Mouse (Mus musculus) neural tube, embryonic 14.5 days (tissue): ENCODE data around the gene Acox2. TPM values are rescaled to one million over a fixed set of nuclear protein-coding genes. Genes with fewer than 3 reads are reported as not detected.

ENCODE experiments used
- ATAC-seq: fragments of 200-750 bp; cut with Nextera tagmentation; 2 replicates; pipeline ENCODE4 v1.8.0; 2017; ENCODE audit warnings: low read depth, mild to moderate bottlenecking, moderate TSS enrichment, moderate library complexity
- H3K27ac ChIP-seq: fragments of 300-500 bp; sonication (generic); 2 replicates; pipeline ENCODE4 v1.5.1; 2014; ENCODE audit warnings: low read depth, mild to moderate bottlenecking, control low read depth, low read length, moderate library complexity, mixed read lengths
- H3K27me3 ChIP-seq: fragments of 300-500 bp; sonication (generic); 2 replicates; pipeline ENCODE4 v1.6.1; 2014; ENCODE audit warnings: low read length; ENCODE audit not compliant: control insufficient read depth, insufficient read depth
- H3K36me3 ChIP-seq: fragments of 300-500 bp; sonication (generic); 2 replicates; pipeline ENCODE4 v1.6.1; 2014; ENCODE audit warnings: low read length, mixed read lengths; ENCODE audit not compliant: control insufficient read depth, insufficient read depth
- H3K4me1 ChIP-seq: fragments of 300-500 bp; sonication (generic); 2 replicates; pipeline ENCODE4 v1.6.1; 2014; ENCODE audit warnings: low read length; ENCODE audit not compliant: control insufficient read depth, insufficient read depth
- H3K4me2 ChIP-seq: fragments of 300-500 bp; sonication (generic); 2 replicates; pipeline ENCODE4 v1.6.1; 2014; ENCODE audit warnings: mild to moderate bottlenecking, low read depth, low read length, control low read depth
- H3K4me3 ChIP-seq: fragments of 300-500 bp; sonication (generic); 2 replicates; pipeline ENCODE4 v1.5.1; 2014; ENCODE audit warnings: low read depth, low read length, control low read depth, mixed read lengths
- H3K9ac ChIP-seq: fragments of 300-500 bp; sonication (generic); replicated peaks from 2 replicates; pipeline ENCODE4 v1.6.1; 2014; ENCODE audit warnings: low read depth, mild to moderate bottlenecking, control low read depth, low read length, mixed read lengths
- H3K9me3 ChIP-seq: fragments of 300-500 bp; sonication (generic); 2 replicates; pipeline ENCODE4 v1.6.1; 2016; ENCODE audit warnings: low read length; ENCODE audit not compliant: control insufficient read depth
- WGBS: fragments of 180-500 bp; shearing (Covaris S2); extraction: QIAGEN DNeasy Blood & Tissue Kit; methylation state at CpG from one replicate; pipeline ENCODE4 v1.1.7; 2014; 5-methylcytosine and 5-hydroxymethylcytosine counted together
- polyA plus RNA-seq: library from polyadenylated mRNA; unstranded; fragments of >200 nt; fragmentation: Nextera tagmentation; extraction: Ambion mirVana; gene quantifications from 2 replicates; pipeline ENCODE4 v1.2.1, GENCODE M21; 2014

Gene Acox2
- polyA plus RNA-seq, 1 experiment from 2014 or later, result not detected

DNA sequence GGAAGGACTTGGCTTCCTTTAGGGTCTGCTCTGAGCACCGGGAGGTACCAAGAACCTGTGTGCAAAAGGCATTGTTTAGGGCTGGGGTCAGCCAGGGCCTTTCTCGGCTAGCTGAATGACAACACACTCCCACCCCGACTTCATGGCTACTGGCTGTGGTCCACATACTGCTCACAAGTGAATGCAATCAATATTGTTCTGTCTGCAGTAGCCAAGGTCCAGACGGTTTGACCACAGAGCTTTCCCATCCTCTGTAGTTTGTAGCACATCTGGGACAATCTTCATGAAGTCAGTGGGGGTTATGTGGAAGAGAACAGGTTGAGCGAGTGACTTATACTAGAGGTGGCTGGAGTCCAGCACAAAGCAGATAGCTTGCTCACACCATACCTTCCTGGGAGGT is 2.3 kb downstream of the Acox2 start:
- 75% methylated on average over 5 of the region's 5 CpGs for WGBS
- H3K9me3 ChIP-seq, result no peaks in the 10 kb centered on the region
- no peak overlapping the region for H3K27ac ChIP-seq
- no peaks in the 10 kb centered on the region for H3K4me1 ChIP-seq
- H3K27me3 ChIP-seq, result no peaks in the 10 kb centered on the region
- no peak overlapping the region for H3K9ac ChIP-seq
- no peaks in the 10 kb centered on the region for H3K36me3 ChIP-seq
- no peak overlapping the region for H3K4me3 ChIP-seq
- no peak overlapping the region for H3K4me2 ChIP-seq
- no peak for ATAC-seq

DNA sequence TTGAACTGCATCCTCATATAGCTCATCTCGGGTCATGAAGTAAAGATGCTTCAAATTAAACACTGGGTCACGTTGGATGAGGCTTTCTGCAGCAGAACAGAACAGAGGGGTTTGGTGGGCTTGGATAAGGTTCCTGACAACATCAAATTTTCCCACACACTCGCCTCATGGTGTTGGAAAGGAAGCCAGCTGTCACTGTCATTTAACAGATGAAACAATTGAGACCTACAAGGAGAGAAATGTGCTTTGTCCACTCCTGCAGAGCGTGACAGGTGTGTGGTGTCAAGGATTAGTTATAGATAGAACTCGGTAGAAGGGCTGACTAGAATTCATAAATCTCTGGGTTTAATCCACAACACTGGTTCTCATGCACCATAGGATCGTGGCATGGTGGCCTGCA is 3.1 kb downstream of the Acox2 start:
- Histone ChIP-seq H3K9ac (no peak overlapping the region), H3K27ac (no peak overlapping the region), H3K4me3 (no peak overlapping the region), H3K4me1 (no peaks in the 10 kb centered on the region), H3K27me3 (no peaks in the 10 kb centered on the region), H3K4me2 (no peak overlapping the region), H3K9me3 (no peaks in the 10 kb centered on the region), H3K36me3 (no peaks in the 10 kb centered on the region)
- ATAC-seq, result no peak
- 71% methylated on average over 6 of the region's 6 CpGs for WGBS

DNA sequence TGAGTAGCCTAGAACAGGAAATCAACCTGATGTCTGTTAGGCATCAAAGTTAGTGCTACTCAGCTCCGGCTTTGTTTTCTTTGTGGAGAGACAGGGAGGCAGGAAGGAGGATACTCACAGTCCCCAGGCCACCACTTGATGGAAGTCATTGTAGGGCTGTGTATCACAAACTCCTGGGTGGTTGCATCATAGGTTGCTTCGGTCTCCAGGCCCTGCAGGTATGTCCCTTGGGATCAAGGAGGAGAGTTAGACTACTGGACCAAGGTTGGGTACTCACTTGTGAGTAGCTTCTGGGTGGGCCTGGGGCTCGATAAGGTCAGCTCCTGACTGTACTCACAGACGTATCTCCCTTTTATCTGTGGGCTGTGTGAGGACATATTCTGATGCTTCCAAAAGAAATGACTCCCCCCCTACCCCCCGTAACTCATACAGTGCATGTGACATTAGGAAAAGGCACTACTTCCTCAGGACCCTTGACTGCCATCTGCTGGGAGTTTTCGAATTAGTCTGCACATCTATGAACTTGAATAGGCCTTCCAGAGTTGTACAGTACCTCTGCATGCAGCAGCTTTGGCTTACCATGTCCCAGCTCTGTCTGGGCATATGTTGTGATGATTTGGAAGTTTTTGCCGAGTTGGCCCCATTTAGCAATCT is 4.0 kb downstream of the Acox2 start:
- ATAC-seq, result peak; percentile 33
- Histone ChIP-seq H3K9me3 (no peaks in the 10 kb centered on the region), H3K36me3 (no peaks in the 10 kb centered on the region), H3K27ac (no peak overlapping the region), H3K4me1 (no peaks in the 10 kb centered on the region), H3K27me3 (no peaks in the 10 kb centered on the region), H3K9ac (no peak overlapping the region), H3K4me2 (no peak overlapping the region), H3K4me3 (no peak overlapping the region)
- WGBS, result 80% methylated on average over 7 of the region's 7 CpGs

DNA sequence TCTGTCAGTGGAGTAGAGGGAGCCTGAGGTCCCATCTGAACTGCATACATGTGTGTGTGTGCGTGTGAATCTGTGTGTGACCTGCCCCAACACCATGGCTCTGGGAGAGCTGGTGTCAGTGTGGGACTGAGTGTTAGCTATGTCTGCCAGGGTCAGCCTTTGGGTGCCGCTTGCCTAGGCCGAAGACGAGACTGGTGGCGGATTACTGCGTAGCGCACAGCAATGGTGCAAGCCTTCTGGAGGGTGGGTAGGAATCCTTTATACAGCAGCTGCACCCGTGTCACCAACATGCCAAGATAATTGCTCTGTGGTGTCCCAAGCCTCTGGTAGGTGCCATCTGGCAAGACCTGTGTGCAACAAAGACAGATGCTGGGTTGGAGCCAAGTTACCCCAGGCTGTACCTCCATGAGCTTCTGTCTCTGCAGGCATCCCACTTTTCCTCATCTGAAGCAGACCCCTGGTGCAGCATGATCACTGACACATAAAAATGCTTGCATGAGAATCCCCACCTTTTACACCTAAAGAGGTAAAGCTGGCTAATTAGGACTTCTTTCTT is 7.7 kb downstream of the Acox2 start:
- Histone ChIP-seq H3K9me3 (no peaks in the 10 kb centered on the region), H3K27me3 (no peaks in the 10 kb centered on the region), H3K9ac (no peak overlapping the region), H3K4me1 (no peaks in the 10 kb centered on the region), H3K27ac (no peak overlapping the region), H3K36me3 (no peaks in the 10 kb centered on the region), H3K4me2 (no peak overlapping the region), H3K4me3 (no peak overlapping the region)
- 90% methylated on average over 8 of the region's 8 CpGs for WGBS
- ATAC-seq, result peak; percentile 25; the same call in 1 of the 2 replicates

DNA sequence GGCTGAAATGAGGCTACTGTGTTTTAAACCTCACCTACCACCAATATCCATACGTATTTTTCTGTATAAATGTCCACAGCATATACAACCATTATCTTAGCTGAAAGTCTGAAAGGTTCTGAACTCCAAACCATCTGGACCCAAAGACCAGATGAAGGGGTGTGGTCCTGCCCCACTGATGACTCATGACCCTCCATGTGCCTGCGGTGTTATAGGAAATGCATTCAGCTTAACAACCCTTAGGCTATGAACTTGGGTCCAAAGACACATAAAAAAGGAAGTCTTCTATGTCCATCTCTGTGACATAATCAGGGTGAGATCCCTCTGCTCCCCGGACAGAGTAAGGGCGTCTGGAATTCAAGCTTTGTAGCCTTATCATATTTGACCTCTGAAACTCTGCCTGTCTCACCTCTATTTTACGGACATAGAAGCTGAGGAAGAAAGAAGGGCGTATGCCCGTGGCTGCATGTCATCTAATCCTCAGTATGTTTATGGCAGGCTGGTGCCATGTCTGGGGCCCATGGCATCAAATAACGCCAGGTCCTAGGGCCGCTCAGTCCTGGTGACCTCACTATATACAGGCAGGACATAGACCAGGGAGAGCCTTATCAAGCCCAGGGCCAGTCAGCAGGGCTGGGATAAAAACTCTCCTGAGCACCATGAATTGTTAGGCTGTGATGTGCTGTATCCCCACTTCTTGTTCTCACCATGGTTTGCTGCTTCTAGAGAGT is 8.8 kb downstream of the Acox2 start:
- WGBS, result 91% methylated on average over 9 of the region's 9 CpGs
- H3K9me3 ChIP-seq, result no peaks in the 10 kb centered on the region

DNA sequence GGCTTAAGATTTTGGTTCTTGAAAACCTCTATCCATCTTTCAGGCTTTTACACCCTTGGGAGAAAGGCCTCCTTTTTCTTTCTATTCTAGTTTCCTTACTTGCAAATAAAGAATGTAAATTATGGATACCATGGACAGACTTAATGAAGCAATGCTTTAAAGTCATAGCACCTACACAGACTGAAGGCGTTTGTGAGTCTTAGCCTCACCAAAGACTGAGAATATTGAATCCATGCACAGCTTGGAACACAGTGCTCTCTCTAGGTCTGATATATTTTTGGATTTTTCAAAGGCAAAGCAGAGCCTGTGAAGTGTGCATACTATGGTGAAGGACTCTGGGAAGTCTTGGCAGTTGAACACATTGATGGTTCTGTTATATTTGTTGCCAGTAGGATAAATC is 9.9 kb downstream of the Acox2 start:
- Histone ChIP-seq H3K36me3 (no peaks in the 10 kb centered on the region), H3K4me1 (no peaks in the 10 kb centered on the region), H3K4me3 (no peak overlapping the region), H3K27me3 (no peaks in the 10 kb centered on the region), H3K9ac (no peak overlapping the region), H3K9me3 (no peaks in the 10 kb centered on the region), H3K4me2 (no peak overlapping the region), H3K27ac (no peak overlapping the region)
- ATAC-seq, result no peak
- 89% methylated on average over 1 of the region's 1 CpGs for WGBS

More for the DNA sequence above, 8.8 kb downstream of the Acox2 start:
- H3K4me1 ChIP-seq, result no peaks in the 10 kb centered on the region
- no peak for ATAC-seq
- no peak overlapping the region for H3K4me3 ChIP-seq
- H3K27ac ChIP-seq, result no peak overlapping the region
- no peaks in the 10 kb centered on the region for H3K27me3 ChIP-seq
- H3K9ac ChIP-seq, result no peak overlapping the region
- no peaks in the 10 kb centered on the region for H3K36me3 ChIP-seq
- H3K4me2 ChIP-seq, result no peak overlapping the region

DNA sequence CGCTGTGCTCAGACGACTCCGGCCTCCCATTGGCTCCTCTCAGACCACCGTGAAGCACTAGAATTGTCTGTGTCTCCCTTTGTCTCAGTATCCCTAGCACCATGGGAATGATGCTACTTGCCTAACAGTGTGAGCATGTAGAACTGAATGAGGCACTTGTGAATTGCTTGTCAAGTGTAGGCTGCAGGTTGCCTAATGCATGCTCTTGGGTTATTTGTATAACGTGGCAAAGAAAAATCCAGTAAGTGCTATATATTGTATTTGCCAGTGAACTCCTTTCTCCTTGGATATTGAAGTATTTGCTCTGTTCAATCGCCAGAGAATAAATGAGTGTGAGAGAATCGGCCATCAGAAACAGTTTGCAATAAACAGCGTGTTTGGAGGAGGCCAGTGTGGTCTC is 12.3 kb downstream of the Acox2 start:
- Histone ChIP-seq H3K27me3 (no peaks in the 10 kb centered on the region), H3K4me1 (no peaks in the 10 kb centered on the region), H3K9me3 (no peaks in the 10 kb centered on the region), H3K27ac (no peak overlapping the region), H3K9ac (no peak overlapping the region), H3K4me3 (no peak overlapping the region), H3K4me2 (no peak overlapping the region), H3K36me3 (no peaks in the 10 kb centered on the region)
- WGBS, result 83% methylated on average over 8 of the region's 8 CpGs
- ATAC-seq, result no peak

DNA sequence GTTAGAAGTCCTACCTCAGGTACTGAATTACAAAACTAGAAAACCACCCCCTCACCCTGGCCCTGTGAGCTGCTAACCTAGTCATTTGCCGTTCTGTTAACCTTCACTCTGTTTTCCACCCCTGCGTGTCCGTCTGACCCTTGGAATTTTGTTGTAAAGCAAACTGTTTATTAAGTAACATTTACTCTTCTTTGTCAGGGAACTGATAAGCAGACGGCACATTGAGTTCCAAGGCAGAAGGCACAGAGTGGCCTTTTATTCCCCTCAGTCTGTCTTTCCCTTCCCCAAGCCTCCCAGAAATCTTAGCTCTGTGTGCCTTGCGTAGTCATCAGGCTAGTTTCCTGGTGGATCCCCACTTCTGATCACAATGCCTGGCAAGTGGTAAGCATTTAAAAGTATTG is 14.9 kb downstream of the Acox2 start:
- no peak for ATAC-seq
- Histone ChIP-seq H3K9me3 (no peaks in the 10 kb centered on the region), H3K27me3 (no peaks in the 10 kb centered on the region), H3K9ac (no peak overlapping the region), H3K36me3 (no peaks in the 10 kb centered on the region), H3K27ac (no peak overlapping the region), H3K4me1 (no peaks in the 10 kb centered on the region), H3K4me2 (no peak overlapping the region), H3K4me3 (no peak overlapping the region)
- WGBS, result 90% methylated on average over 5 of the region's 5 CpGs

DNA sequence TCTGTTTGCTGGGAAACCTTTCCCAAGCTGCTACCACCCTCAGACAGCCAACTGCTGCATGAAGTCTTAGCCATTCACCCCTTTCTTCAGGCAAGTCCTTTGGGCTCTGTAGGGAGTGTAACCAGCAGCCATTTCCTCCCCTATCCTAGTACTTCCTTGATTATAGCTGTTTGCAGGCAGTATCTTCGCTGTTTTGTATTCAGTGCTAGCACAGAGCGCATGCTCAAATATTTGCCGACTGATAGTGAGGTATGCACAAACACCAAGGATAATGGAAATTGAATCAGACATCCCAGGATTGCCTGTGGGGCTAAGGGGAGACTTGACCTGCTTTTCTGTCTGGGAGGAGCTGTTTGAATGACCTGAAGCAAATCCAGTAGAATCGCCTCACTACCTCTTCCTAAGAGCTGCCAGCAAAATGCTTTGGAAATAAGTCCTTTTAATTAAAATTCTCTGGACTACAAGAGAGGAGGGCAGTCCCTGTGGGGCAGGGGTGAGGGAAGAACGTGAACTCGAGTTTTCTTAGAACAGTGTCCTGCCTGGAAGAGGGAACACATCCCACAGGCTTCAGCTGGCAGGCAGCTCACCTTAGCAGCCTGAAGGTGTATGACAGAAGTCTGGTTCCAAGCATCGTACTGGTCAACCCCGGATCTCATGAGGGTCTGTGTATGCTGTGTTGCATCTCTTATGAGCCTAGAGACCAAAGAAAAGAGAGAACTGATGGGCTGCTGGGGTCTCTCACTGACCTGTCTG is 15.8 kb downstream of the Acox2 start:
- no peaks in the 10 kb centered on the region for H3K36me3 ChIP-seq
- no peak overlapping the region for H3K4me3 ChIP-seq
- no peaks in the 10 kb centered on the region for H3K27me3 ChIP-seq
- no peak overlapping the region for H3K27ac ChIP-seq
- ATAC-seq, result no peak
- no peaks in the 10 kb centered on the region for H3K9me3 ChIP-seq
- no peak overlapping the region for H3K9ac ChIP-seq
- H3K4me2 ChIP-seq, result no peak overlapping the region
- WGBS, result 78% methylated on average over 8 of the region's 8 CpGs
- H3K4me1 ChIP-seq, result no peaks in the 10 kb centered on the region
